Mouse (Mus musculus) lung, postnatal 0 days (tissue): ENCODE data around the gene Tcf12. TPM values are rescaled to one million over a fixed set of nuclear protein-coding genes. Genes with fewer than 3 reads are reported as not detected.

Experiments used
- ATAC-seq: fragments of 200-750 bp; cut with Nextera tagmentation; 2 replicates; pipeline ENCODE4 v1.8.0; 2017; ENCODE audit warnings: moderate library complexity
- DNase-seq: peaks from one replicate; pipeline ENCODE4 v3.0.0-alpha.2; 2016; ENCODE audit warnings: low spot score
- H3K27ac ChIP-seq: fragments of 300-500 bp; sonication (generic); 2 replicates; pipeline ENCODE4 v1.5.1; 2014; ENCODE audit warnings: antibody characterized with exemption, mild to moderate bottlenecking, low read length, mixed read lengths
- H3K27me3 ChIP-seq: fragments of 300-500 bp; sonication (generic); replicated peaks from 2 replicates; pipeline ENCODE4 v1.6.1; 2014; ENCODE audit warnings: low read length, mixed read lengths; ENCODE audit not compliant: insufficient read depth
- H3K36me3 ChIP-seq: fragments of 300-500 bp; sonication (generic); 2 replicates; pipeline ENCODE4 v1.6.1; 2014; ENCODE audit warnings: low read length, mixed read lengths; ENCODE audit not compliant: insufficient read depth
- H3K4me1 ChIP-seq: fragments of 300-500 bp; sonication (generic); 2 replicates; pipeline ENCODE4 v1.6.1; 2014; ENCODE audit warnings: antibody characterized with exemption, low read depth, low read length, mixed read lengths; ENCODE audit not compliant: insufficient read depth
- H3K4me2 ChIP-seq: fragments of 300-500 bp; sonication (generic); replicated peaks from 2 replicates; pipeline ENCODE4 v1.6.1; 2014; ENCODE audit warnings: low read depth, mild to moderate bottlenecking, low read length, moderate library complexity, mixed read lengths
- H3K4me3 ChIP-seq: fragments of 300-500 bp; sonication (generic); 2 replicates; pipeline ENCODE4 v1.5.1; 2014; ENCODE audit warnings: low read depth, low read length
- H3K9ac ChIP-seq: fragments of 300-500 bp; sonication (generic); replicated peaks from 2 replicates; pipeline ENCODE4 v1.6.1; 2014; ENCODE audit warnings: low read depth, mild to moderate bottlenecking
- H3K9me3 ChIP-seq: fragments of 300-500 bp; sonication (generic); 2 replicates; pipeline ENCODE4 v1.6.1; 2016; ENCODE audit warnings: low read length, mixed read lengths
- CTCF ChIP-seq: IDR thresholded peaks from 2 replicates; pipeline ENCODE4 v1.5.1; 2016; ENCODE audit warnings: antibody characterized with exemption, mild to moderate bottlenecking
- EP300 ChIP-seq: IDR thresholded peaks from 2 replicates; pipeline ENCODE4 v1.6.1; 2016; ENCODE audit warnings: antibody characterized with exemption, mild to moderate bottlenecking, control low read depth
- WGBS: fragments of 180-500 bp; shearing (Covaris S2); extraction: QIAGEN DNeasy Blood & Tissue Kit; methylation state at CpG from one replicate; pipeline ENCODE4 v1.1.7; 2014; 5-methylcytosine and 5-hydroxymethylcytosine counted together
- polyA plus RNA-seq: library from polyadenylated mRNA; unstranded; fragments of >200 nt; fragmentation: Nextera tagmentation; extraction: Ambion mirVana; gene quantifications from 2 replicates; pipeline ENCODE4 v1.2.1, GENCODE M21; 2015

Gene Tcf12
- polyA plus RNA-seq, 1 experiment from 2014 or later: 34.1 TPM

DNA sequence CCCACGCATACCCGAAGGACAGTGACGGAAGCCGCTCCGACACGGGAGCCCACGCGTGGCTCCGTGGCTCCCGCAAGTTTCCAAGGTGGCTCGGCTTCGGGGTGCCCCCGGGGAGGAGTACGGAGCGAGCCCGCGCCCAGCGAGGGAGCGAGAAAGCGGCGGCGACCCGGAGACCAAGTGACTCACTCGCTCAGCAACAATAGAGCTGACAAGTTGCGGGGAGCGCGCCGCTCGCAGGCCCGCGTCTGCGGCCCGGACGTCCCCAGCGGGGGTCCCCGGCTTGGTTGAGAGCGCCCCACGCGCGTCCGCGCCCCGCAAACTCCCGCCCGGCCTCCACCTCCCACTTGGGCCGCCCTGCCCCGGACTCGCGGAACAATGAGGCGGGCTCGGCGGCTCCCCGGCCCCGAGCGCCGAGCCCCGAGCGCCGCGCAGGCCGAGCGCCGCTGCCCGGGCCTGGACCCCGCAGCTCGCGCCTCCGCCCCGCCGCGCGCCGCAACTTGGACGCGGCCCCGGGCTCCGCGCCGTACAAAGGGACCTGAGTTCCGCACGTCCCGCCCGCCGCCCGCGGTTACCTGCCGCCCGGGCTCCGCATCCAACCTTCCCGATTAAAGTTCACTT, 558 bp downstream of the Tcf12 start:
- WGBS: under 1% methylated on average over 38 of the region's 90 CpGs
- Histone ChIP-seq H3K27ac (peak overlapping the region; percentile 95), H3K27me3 (no peaks in the 10 kb centered on the region), H3K36me3 (no peaks in the 10 kb centered on the region), H3K4me3 (peak overlapping the region; percentile 100), H3K4me2 (peak overlapping the region; percentile 66), H3K4me1 (no peaks in the 10 kb centered on the region), H3K9me3 (no peaks in the 10 kb centered on the region), H3K9ac (peak overlapping the region; percentile 100)
- DNase-seq: peak; percentile 79
- peak; percentile 75 for ATAC-seq
- TF ChIP-seq EP300: no peak
- TF ChIP-seq CTCF: no peak

- ATAC-seq: peak; percentile 23
- peak; percentile 54 for DNase-seq
- peak overlapping the region; percentile 100 for H3K9ac ChIP-seq
- H3K4me1 ChIP-seq: no peaks in the 10 kb centered on the region
- peak overlapping the region; percentile 95 for H3K27ac ChIP-seq
- H3K9me3 ChIP-seq: no peaks in the 10 kb centered on the region
- H3K4me3 ChIP-seq: peak overlapping the region; percentile 100
- H3K4me2 ChIP-seq: peak overlapping the region; percentile 66
- H3K36me3 ChIP-seq: no peaks in the 10 kb centered on the region
- TF ChIP-seq EP300 (no peak), CTCF (no peak)
- no peaks in the 10 kb centered on the region for H3K27me3 ChIP-seq
- WGBS: under 1% methylated on average over 12 of the region's 23 CpGs
These were observed 1.1 kb downstream of the Tcf12 start for GRCm38 (mm10) chr9:72110627-72111003.

- Histone ChIP-seq H3K4me3 (no peak overlapping the region), H3K27me3 (no peaks in the 10 kb centered on the region), H3K27ac (no peak overlapping the region), H3K9me3 (no peaks in the 10 kb centered on the region), H3K36me3 (no peaks in the 10 kb centered on the region), H3K9ac (no peak overlapping the region), H3K4me2 (no peak overlapping the region), H3K4me1 (no peaks in the 10 kb centered on the region)
- DNase-seq (no peak), ATAC-seq (no peak)
- TF ChIP-seq CTCF: no peak
- no peak for TF ChIP-seq EP300
- WGBS: 97% methylated on average over 1 of the region's 1 CpGs
These were observed 8.2 kb downstream of the Tcf12 start for GRCm38 (mm10) chr9:72103471-72103870.

DNA sequence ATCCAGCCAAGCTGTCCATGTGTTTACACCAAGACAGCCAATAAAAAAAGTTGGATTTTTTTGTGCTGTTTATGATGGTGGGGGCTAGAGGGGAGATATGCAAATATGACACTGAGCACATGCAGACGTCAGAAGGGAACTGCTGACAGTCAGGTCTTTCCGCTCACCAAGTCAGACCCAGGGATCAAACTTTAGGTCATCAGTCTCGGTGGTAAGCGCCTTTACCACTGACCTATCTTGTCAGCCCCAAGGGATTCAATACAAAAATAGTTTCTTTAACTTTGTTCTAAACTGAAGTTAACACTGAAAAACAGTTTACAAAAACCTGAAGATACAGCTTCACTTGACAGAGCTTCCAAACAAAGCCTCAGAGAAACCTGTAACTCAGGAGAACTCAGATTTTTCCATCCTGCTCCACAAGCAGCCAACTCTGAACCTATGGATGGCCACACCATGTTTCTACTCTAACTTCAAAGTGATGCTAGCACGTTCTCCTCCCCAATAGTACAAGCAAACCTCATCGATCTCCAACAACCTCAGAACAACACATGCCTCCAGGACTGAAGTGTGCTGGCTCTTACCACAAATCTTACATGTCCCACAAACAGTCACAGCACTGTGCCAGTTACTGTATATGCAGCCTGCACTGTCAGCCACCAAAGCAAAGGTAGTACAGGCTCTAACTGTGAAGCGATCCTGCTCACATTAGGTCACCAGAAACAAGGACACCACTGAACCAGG, 11.6 kb downstream of the Tcf12 start:
- ATAC-seq (no peak), DNase-seq (no peak)
- Histone ChIP-seq H3K27ac (no peak overlapping the region), H3K27me3 (no peaks in the 10 kb centered on the region), H3K9ac (no peak overlapping the region), H3K9me3 (no peaks in the 10 kb centered on the region), H3K4me1 (no peaks in the 10 kb centered on the region), H3K4me3 (no peak overlapping the region), H3K4me2 (no peak overlapping the region), H3K36me3 (no peaks in the 10 kb centered on the region)
- TF ChIP-seq CTCF (no peak), EP300 (no peak)
- WGBS: 74% methylated on average over 7 of the region's 7 CpGs

GRCm38 (mm10) chr9:72098056-72098455, 13.6 kb downstream of the Tcf12 start:
- no peak overlapping the region for H3K4me2 ChIP-seq
- TF ChIP-seq EP300 (no peak), CTCF (no peak)
- no peak for ATAC-seq
- H3K4me1 ChIP-seq: no peaks in the 10 kb centered on the region
- no peaks in the 10 kb centered on the region for H3K27me3 ChIP-seq
- WGBS: 73% methylated on average over 2 of the region's 2 CpGs
- H3K9ac ChIP-seq: no peak overlapping the region
- no peak overlapping the region for H3K4me3 ChIP-seq
- H3K9me3 ChIP-seq: no peaks in the 10 kb centered on the region
- H3K36me3 ChIP-seq: no peaks in the 10 kb centered on the region
- no peak for DNase-seq
- no peak overlapping the region for H3K27ac ChIP-seq

GRCm38 (mm10) chr9:72097083-72097482, 14.6 kb downstream of the Tcf12 start:
- TF ChIP-seq CTCF: no peak
- no peak for TF ChIP-seq EP300
- 81% methylated on average over 2 of the region's 2 CpGs for WGBS
- Histone ChIP-seq H3K36me3 (no peaks in the 10 kb centered on the region), H3K4me1 (no peaks in the 10 kb centered on the region), H3K9ac (no peak overlapping the region), H3K4me2 (no peak overlapping the region), H3K4me3 (no peak overlapping the region), H3K27ac (no peak overlapping the region), H3K27me3 (no peaks in the 10 kb centered on the region), H3K9me3 (no peaks in the 10 kb centered on the region)
- ATAC-seq (no peak), DNase-seq (no peak)
